Mouse (Mus musculus) urinary bladder, postnatal 25 days (tissue): Measurements from ENCODE around the gene Nhlrc4.
A peak's percentile ranks its signal among the peaks of the same experiment; 100 is the strongest.

Experiments used
- DNase-seq: peaks from one replicate; pipeline ENCODE4 v3.0.0; 2022; ENCODE audit warnings: low spot score

Gene Nhlrc4

DNA sequence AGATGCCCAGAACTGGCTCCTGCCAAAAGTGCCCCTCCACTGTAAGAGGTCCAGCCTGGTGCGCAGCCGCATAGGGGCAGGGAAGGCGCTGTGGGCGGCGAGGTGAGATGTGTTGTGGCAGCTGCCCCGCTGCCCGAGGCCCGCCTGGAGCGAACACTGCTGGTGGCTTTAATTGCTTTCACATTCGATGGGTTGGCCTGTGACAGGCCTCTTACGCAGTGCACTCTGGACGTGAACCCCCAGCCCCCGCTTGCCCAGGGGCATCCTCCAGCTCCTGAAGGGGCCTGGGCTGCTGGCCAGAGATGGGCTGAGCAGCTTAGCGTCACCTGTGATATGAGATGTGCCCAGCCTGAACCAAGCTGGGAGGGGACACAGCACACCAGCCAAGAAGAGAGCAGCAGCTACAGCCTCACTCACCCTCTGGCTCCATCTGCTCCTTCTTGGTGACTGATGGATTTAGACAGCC lies 12.9 kb upstream of the Nhlrc4 start:
- no peak for DNase-seq

DNA sequence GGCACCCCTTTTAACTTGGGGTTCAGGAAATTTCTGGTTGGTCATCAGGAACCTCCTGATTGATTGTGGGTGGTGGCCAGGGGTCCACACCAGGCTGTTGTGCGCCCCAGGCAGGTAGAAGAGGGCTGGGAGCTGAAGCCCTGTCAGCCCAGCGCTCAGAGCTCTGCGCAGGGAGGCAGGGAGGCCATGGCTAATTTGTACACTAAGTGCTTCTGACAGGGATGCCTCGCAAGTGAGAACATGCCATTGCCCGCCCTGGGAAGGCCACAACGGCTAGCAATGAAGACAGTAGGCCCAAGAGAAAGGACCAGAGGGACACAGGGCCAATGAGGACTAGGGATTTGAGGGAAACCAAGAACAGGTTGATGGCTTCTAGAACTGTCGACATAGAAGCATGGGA lies 11.9 kb upstream of the Nhlrc4 start:
- no peak for DNase-seq

DNA sequence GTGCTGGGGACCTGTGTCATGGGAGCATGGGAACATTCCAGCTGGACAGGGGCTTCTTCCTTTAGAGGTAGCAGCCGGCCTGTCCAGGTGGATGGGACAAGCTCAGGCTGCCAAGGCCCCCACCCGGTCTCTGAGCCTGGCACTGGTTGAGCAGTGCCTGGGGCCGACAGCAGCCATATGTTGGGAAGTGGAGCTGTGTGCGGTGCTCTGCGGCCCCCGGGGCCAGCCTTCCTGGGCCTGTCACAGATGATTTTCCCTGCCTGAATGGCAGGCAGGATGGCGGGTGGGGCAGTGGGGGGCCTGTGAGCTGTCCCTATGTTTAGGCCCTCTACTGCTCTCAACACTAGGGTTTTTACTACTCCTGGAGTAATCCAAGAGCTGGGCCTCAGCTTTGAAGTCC lies 11.4 kb upstream of the Nhlrc4 start:
- DNase-seq = no peak

DNA sequence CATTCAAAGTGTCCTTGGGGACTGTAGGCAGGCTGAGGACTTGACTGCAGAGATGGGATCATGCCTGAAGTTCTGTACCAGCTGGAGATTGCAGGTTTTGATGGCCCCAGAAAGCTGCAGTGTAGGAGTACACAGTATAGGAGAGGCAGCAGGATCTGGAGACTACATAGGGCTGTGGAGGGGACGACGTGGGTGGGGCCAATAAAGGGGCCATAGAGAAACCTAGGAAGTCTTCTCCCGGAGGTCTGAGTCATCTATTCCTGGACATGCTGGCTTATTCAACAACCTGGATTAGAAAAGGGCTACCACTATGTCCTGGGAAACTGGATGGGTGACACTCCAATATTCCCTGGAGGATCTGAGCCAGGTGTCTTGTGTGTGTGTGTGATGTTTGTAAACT lies 11.0 kb upstream of the Nhlrc4 start:
- DNase-seq = no peak

DNA sequence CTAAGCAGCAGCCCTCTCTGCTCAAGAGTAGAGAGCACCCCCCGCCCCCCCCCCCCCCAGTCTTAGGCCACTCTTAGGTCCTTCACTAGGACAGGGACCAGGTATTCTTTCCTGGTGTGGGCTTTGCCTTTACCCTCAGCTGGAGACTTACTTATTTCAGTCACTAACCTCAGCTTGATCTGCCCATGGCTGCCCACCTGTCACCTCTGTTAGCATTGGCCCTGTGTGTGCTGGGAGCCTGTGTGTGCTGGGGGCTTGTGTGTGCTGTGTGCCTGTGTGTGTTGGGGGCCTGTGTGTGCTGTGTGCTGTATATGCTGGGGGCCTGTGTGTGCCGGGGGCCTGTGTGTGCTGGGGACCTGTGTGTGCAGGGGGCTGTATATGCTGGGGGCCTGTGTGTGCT lies 9.9 kb upstream of the Nhlrc4 start:
- no peak for DNase-seq

DNA sequence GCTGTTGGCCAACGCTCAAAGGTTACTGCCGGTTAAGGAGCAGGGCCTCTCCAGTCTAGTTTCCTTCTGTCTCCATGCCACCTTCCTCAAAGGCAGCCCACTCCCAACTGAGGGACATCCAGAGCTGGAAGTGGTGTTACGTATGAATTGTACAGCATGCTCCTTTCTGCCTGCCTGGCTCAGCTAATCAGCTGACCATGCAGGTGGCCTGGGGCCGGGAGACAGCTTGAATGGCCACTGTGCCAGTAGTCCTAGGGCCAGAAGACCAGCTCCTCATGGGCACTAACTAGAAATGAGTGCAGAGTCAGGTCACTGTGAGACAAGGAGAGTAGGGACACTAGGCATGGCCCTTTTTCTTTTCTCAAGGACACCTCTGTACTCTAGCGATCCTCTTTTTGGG lies 8.4 kb upstream of the Nhlrc4 start:
- DNase-seq = no peak

DNA sequence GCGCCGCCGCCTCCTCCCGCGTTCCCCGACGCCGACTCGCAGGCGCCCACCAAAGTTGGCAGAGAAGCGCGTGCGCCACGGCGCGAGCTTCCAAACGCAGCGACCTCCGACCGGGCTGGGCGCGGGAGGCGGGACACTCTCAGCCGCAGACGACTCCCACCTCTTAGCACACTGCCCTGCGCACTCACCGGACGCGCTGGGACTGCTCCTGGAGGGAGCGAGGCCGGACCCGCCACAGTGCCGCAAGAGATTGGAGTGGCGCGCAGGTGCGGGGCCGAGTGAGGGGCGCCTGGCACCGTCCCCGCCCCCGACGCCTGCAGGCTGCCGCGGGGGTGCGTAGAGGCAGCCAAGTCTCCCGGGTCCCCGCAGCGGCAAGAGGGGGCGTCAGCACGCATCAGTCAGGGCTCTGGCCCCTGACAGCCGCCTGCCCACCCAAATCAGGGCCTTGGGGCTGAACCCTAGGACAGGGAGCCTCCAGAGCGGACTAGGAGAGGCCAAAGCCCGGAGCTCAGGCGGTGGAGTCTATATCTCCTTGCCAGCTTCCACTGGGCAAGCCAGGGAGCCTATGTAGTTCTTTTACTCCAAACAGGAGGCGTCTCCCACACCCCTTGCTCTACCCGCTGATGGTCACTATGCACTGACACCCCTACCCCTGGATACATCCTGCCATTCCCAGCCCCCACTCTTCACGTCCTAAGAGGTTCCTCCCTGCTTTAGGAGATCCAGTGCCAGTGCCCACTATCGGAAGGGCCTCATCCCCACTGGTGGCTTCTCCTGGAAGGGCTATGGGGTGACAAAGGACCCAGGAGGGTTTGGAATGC lies 7.3 kb upstream of the Nhlrc4 start, which contains the start of gene A930017K11Rik:
Gene A930017K11Rik, minus strand, starts transcription at position 763 of the 821 bp plus-strand sequence.
- no peak for DNase-seq

DNA sequence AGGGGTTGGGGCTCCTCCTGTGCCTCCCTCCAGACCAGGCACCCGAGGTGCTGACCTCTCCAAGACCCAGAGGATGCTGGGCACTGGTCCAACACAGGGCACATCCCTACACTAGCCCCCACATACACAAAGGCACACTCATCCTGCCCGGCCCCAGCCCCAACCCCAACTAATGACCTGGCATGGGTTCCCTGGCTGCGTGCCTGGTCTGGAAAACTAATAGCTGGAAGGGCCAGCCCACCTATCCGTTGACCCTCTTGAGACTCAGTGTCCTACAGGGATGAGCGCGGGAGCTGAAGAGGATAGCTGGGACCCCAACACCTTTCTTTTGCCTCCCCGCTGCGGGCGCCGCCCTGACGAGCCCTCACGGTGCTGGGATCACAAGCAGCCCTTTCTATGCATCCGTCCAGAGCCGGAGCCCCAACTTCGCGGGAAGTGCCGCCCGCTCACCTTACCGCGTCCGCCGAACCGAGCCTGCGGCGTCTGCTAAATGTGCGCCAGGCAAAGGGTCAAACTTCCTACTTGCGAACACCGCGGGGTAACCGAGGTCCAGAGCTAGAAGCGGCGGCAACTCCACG lies 6.6 kb upstream of the Nhlrc4 start:
- no peak for DNase-seq

DNA sequence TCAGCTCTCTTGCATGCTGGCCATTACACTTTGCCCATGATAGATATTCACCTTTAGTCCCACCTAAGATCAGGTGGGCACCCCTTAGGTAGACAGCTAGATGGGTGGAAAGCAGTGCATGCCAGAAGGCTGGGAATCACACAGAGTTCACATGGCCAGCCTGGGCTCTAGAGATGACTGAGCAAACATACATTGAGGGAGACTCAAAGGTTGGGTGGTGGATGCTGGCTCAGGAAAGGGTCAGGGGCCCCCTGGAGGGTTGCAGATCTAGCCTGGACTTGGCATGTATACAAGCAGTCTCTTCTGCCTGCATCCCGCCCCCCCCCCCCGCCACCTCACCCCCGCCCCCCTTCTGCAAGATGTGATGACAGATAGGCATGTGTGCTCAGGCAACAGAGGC lies 5.9 kb upstream of the Nhlrc4 start:
- no peak for DNase-seq

DNA sequence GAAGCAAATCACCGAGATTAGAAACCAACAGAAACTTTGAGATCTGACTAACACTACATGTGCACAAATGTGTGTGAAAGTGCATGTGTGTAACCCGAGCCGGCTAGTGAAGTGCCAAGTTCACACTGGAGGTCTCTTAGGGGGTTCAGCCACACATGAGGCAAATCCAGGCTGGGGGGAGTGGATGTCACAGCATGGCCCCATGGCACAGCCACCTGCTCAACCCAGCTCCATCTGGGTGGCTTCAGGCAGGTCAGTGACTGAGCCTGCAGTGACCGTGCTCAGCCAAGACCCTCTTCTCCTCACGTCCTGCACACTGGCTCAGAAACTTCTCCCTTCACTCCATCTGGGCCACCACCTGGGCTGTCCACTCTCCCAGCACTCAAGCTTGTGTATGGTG lies 5.2 kb upstream of the Nhlrc4 start:
- DNase-seq = no peak

DNA sequence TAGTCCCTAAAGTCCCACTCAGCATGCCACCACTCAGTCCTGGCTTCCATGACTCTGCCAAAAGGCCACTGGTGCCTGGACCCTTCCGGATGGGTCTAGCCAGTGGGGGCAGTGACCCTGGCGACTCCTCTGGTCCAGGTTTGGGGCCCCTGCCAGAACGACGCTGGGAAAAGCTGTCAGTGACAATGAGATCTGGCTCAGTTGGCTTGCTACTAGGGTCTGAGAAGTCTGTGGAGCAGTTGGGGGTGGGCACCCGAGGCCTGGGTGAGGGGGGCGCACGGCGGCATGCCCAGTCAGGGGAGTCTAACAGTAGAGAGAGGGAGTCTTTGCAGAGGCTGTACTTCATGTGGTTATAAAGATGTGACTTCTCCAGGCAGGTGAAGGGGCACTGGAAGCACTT lies 3.3 kb upstream of the Nhlrc4 start:
- DNase-seq = no peak

DNA sequence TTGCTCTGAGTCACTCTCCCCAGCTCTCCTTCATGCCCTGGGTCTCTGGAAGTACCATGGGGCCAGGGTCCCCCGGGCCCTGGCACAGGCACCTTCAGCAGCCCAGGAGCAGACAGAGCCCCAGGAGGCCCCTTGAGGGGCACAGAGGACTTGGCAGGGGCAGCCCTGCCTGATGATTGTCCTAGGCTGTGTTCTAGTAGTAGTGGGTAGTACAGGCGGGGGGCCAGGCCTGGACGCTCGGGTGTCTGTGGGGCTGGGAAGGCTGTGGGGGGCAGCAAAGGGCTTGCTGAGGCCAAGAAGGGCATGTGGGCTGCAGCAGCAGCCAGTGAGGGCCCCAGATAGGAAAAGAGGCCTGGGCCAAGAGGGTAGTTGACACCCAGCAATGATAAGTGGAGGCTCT lies 2.8 kb upstream of the Nhlrc4 start:
- no peak for DNase-seq

DNA sequence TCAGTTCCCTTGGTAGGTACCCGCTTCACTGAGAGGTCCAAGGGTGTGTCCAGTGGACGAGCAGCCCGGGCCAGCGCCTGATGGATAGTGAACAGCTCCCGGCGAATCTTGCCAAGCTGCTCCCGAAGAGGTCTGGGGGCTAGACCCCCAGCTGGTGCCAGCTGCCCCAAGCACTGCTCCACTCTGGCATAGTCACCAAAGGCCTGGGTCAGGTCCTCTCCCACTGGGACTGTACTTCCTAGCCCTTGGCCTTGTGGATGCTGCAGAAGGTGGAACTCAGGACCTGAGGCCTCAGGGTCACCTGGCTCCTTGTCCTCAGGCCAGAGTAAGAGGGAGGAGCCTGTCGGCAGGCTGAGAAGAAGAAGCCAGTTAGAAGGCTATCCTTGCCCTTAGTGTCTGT lies 2.1 kb upstream of the Nhlrc4 start:
- DNase-seq = no peak

DNA sequence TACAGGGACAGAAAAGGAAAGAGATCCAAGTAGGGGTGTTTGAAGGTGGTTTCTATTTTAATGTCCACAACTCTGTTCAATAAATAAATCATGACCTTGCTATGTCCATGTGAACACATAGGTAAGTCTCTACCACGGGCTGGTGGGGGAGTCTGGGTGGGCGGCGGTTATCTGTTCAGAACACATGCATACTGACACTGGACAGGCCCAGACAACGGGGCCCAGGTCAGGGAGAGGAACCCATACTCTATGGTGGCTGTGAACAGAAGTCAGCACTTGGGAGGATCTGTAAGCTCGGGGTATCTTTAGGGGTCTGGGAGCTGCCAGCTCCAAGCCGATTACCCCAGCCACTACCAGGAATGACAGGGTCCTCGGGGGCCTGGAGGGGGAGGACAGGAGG lies 1.6 kb upstream of the Nhlrc4 start:
- no peak for DNase-seq

DNA sequence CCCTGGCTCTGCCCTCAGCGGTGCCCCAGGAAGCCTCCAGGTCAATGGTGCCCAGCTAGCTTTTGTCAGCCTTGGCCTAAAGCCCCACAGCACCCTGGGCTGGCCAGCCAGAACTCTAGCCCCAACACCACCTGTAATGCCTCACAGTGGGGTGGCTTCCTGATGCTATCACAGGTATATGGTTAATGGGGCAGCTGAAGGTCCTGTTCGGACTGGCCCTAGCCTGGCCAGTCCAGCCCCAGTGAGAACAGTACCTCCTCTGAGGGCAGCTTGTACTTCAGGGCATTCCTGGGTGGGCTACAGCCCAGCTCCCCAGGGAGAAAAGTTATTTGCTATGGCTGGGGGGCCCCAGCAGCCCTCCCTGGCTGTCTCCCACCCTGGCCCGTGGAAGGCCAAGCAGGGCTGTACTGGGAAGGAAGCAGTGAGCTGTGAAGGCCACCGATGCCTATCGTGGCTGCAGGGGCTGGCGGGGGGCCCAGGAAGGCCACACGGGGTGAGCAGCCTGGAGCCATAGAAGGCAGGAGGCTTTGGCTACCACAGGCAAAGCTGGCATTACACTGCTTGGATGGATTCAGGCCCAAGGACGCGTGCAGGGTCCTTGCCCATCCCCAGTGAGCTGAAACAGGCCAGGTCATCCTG lies 875 bp upstream of the Nhlrc4 start:
- DNase-seq = no peak

DNA sequence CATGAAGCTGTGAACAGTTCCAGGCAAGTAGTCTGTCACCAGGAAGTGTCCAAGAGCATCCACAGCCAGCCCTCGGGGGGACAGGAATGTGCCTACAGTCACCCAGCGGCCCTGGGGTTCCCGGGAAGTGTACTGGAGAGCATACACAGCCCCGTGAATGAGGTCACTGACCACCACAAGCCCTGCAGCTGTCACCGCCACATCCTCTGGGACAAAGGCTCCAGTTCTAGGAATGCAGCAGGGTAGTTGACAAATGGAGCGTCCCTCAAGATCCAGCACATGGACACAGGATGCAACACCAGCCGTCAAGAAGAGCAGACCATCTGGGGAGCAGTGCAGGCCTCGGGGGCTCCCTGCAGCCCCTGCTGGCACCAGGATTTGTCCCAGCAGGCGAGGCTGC lies 992 bp downstream of the Nhlrc4 start:
- no peak for DNase-seq

DNA sequence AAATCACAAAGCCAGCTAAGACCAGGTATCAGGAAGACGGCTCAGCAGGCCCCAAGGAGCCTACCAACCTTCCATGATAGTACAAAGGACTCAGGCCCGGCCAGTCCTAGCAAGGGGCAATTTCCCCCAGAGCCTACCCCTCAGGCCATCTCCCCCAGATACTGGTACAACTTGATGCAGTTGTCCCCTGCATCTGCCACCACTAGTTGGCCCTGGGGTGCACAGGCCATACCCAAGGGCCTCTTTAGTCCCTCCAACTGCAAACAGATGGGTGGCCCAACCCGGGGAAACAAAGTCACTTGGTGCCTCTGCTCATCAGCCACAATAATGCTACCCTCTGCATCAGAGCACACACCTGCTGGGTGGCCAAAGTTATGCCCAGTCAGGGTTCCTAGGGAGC lies 1.5 kb downstream of the Nhlrc4 start:
- no peak for DNase-seq

DNA sequence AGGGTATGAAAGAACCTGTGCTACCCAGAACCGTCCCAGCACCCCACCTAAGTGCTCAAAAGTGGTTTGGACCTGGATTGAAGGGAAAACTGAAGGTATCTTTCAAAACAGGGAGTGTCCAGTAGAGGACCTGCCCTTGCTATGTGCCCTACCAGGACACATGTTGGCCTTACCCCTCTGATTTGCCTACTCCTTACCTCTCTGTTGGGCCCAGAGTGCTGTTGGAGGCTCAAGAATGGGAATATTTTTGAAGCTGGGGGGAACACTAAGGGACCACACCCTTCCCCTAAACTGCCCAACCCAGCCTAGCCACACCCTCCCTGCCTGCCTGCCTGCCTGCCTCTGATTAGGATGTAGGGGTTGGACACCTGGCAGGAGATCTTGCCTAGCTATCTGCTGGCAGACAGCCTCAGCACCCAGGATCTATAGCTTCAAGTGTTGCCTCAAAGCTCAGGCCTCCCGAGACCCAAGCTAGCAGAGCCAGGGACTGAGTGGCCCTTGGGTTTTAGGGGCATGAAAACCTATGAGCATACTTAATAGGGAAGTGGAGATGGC lies 2.1 kb downstream of the Nhlrc4 start:
- DNase-seq = no peak

DNA sequence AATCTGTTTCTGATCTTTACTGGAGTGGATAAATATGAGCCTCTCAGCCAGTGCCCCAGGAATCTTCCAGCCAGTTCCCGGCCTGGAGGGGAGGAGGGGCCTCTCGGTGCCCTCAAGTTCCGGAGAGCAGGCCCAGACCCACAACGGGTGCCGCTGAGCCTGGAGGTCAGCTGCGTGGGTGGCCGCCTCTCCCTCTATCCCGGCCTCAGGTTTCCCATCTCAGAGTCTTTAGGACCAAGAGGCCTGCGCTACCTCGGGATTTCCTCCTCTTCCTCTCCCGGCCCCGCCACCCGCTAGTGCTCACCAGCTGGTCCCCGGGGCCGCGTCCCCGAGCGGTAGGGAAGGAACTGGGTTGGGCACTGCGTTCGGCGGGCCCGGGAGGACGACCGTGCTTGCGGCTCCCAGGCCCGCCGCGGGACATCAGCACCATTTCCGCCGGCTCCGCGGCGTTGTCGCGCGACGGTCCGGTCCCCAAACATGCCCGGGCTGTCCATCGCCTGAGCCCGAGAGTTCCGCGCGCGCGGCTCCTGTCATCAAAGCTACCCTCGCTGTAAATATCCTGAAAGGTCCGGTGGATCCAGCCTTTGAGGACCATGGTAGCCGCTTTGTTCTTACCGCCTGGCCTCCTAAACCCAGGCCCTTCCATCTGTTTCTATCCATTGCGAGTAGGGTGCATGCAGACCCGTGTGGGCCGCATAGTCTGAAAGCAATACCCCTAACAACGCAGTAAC lies 3.1 kb downstream of the Nhlrc4 start:
- DNase-seq = peak; percentile 80

DNA sequence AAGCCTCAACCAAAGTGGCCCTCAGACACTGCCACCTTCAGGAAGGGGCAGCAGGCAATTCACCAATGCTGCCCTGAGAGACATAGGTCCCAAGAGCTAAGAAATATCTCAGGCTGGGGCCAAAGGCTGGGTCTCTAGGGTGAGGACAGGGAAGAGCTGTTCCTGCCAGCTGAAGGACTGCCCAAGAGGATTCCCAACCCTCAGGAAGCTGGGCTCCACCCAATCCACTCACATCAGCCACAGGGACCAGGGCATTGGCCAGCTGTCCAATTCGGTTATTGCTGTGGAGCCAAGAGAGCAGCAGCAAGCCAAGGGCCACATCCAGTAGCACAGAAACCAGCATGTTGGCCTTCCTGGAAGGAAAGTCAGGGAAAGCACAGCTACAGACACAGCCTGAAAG lies 10.2 kb downstream of the Nhlrc4 start:
- DNase-seq = no peak

DNA sequence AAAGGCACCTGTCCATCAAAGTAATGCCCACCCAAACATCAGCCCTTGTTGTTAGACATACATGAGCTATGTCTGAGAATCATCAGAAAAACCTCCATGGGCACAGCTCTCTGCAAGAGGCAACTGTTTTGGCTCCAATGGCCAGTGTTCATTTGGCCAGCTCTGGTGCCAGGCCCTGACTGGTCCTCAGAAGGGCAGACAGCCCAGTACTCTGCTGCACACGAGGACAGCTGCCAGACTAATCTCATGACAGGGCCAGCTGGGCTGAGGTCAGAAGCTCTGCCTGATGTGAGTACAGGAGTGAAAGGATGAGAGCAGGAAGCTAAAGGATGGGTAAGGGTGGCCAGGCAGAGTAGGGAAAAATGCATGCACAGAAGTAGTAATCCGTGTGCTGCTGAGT lies 19.4 kb downstream of the Nhlrc4 start:
- DNase-seq = no peak

DNA sequence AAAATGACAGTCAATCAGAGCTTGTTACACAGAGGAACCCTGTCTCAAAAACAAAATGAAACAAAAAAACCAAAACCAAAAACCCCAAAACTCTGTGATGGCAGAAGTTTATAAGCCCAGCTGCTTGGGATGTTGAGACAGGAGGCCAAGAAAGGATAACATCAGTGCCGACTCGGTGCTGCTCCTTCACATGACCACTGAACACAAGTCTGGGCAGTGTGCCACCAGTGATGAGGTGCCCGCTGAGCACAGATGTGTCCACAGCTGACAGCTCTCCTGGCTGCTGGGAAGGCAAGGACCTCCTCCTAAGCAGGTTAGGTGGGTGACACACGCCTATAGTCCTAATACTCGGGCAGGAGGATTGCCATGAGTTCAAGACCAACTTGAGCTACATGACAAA lies 22.6 kb downstream of the Nhlrc4 start:
- DNase-seq = no peak
